Mouse (Mus musculus) midbrain, postnatal 0 days (tissue): Measurements from ENCODE around the gene B9d2. TPM values are rescaled to one million over a fixed set of nuclear protein-coding genes. Genes with fewer than 3 reads are reported as not detected.
A peak's percentile ranks its signal among the peaks of the same experiment; 100 is the strongest.

Experiments
- ATAC-seq: fragments of 200-750 bp; cut with Nextera tagmentation; 2 replicates; pipeline ENCODE4 v1.8.0; 2017; ENCODE audit warnings: moderate number of reproducible peaks, mild to moderate bottlenecking, moderate TSS enrichment, moderate library complexity; ENCODE audit not compliant: low FRiP score
- DNase-seq: peaks from one replicate; pipeline ENCODE4 v3.0.0-alpha.2; 2015; ENCODE audit warnings: low spot score
- H3K27ac ChIP-seq: fragments of 300-500 bp; sonication (generic); 2 replicates; pipeline ENCODE4 v1.5.1; 2014; ENCODE audit warnings: low read depth, mild to moderate bottlenecking, low read length, mixed read lengths
- H3K27me3 ChIP-seq: fragments of 300-500 bp; sonication (generic); 2 replicates; pipeline ENCODE4 v1.6.1; 2014; ENCODE audit warnings: low read length, control low read depth, mixed read lengths; ENCODE audit not compliant: insufficient read depth
- H3K36me3 ChIP-seq: fragments of 300-500 bp; sonication (generic); 2 replicates; pipeline ENCODE4 v1.6.1; 2014; ENCODE audit warnings: low read length, control low read depth, mixed read lengths; ENCODE audit not compliant: insufficient read depth
- H3K4me1 ChIP-seq: fragments of 300-500 bp; sonication (generic); 2 replicates; pipeline ENCODE4 v1.6.1; 2014; ENCODE audit warnings: mild to moderate bottlenecking, control low read depth, antibody characterized with exemption, low read length, mixed read lengths; ENCODE audit not compliant: insufficient read depth
- H3K4me2 ChIP-seq: fragments of 300-500 bp; sonication (generic); 2 replicates; pipeline ENCODE4 v1.6.1; 2014; ENCODE audit warnings: low read depth, mild to moderate bottlenecking, low read length, mixed read lengths; ENCODE audit not compliant: poor library complexity, severe bottlenecking
- H3K4me3 ChIP-seq: fragments of 300-500 bp; sonication (generic); 2 replicates; pipeline ENCODE4 v1.5.1; 2014; ENCODE audit warnings: low read depth, mild to moderate bottlenecking, low read length, moderate library complexity
- H3K9ac ChIP-seq: fragments of 300-500 bp; sonication (generic); replicated peaks from 2 replicates; pipeline ENCODE4 v1.6.1; 2014; ENCODE audit warnings: mild to moderate bottlenecking, low read length, moderate library complexity, mixed read lengths; ENCODE audit not compliant: poor library complexity, severe bottlenecking
- H3K9me3 ChIP-seq: fragments of 300-500 bp; sonication (generic); 2 replicates; pipeline ENCODE4 v1.6.1; 2016; ENCODE audit warnings: low read length, control low read depth
- CTCF ChIP-seq: IDR thresholded peaks from 2 replicates; pipeline ENCODE4 v1.5.1; 2016; ENCODE audit warnings: antibody characterized with exemption, mild to moderate bottlenecking
- WGBS: fragments of 180-500 bp; shearing (Covaris S2); extraction: QIAGEN DNeasy Blood & Tissue Kit; methylation state at CpG from one replicate; pipeline ENCODE4 v1.1.7; 2014; 5-methylcytosine and 5-hydroxymethylcytosine counted together
- polyA plus RNA-seq: library from polyadenylated mRNA; unstranded; fragments of >200 nt; fragmentation: Nextera tagmentation; extraction: Ambion mirVana; gene quantifications from 2 replicates; pipeline ENCODE4 v1.2.1, GENCODE M21; 2015
- total RNA-seq: library from RNA; depleted of rRNA; stranded (reverse); fragments of >200 nt; gene quantifications from 2 replicates; pipeline ENCODE4 v1.2.3, GENCODE M21; 2014

The B9d2 gene
- total and polyA plus RNA-seq, 2 experiments from 2014 or later: 32.1 to 58.2 TPM

GRCm38 (mm10) chr7:25675405-25675804 is 5.2 kb upstream of the B9d2 start:
- 51% methylated on average over 6 of the region's 6 CpGs for WGBS
- Histone ChIP-seq H3K27me3 (0 out of 2 replicates have a peak, but pooled peaks cover 5% of the 10 kb centered on the region), H3K36me3 (no peaks in the 10 kb centered on the region; the same call in 1 of the 2 replicates), H3K9me3 (no peaks in the 10 kb centered on the region), H3K4me2 (peak overlapping the region; percentile 77), H3K9ac (peak overlapping the region; percentile 75), H3K4me3 (peak overlapping the region; percentile 57), H3K4me1 (no peaks in the 10 kb centered on the region), H3K27ac (no peak overlapping the region)
- ATAC-seq (peak; percentile 8; the same call in 1 of the 2 replicates), DNase-seq (no peak)
- no peak for TF ChIP-seq CTCF

DNA sequence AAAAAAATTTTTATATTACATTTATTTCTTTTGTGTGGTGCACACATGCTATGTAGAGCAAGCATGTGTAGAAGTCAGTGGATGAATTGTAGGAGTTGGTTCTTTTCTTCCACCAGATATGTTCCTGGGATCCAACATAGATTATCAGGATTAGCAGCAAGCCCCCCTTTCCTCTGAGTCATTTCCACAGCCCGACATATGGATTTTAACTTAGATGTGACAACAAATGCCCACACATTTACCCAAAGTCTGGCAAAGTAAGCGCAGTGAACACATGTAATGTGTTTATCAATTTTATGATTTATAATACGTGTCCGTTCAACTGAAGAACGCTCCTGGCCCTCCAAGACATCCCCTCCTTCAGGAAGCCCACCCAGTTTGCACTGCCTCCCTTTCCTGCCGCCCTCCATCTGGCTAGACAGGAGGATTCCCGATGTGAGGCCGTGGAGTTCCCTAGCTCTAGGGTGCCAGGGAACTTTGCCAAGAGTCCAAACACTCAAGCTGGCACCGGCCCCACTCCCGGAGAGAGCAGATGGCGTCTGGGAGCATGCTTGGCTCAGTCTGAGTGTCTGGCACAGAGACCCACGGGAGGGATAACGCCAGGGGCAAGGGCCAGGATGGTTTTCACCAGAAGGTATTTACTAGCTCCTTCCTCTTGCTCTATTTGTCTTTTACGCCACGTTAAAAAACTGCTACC is 4.3 kb upstream of the B9d2 start:
- no peaks in the 10 kb centered on the region for H3K4me1 ChIP-seq
- H3K27ac ChIP-seq: no peak overlapping the region
- 43% methylated on average over 15 of the region's 15 CpGs for WGBS
- H3K4me2 ChIP-seq: no peak overlapping the region
- no peak overlapping the region for H3K4me3 ChIP-seq
- peak; percentile 92 for DNase-seq
- no peak for ATAC-seq
- no peak overlapping the region for H3K9ac ChIP-seq
- no peaks in the 10 kb centered on the region for H3K36me3 ChIP-seq
- 0 out of 2 replicates have a peak, but pooled peaks cover 5% of the 10 kb centered on the region for H3K27me3 ChIP-seq
- H3K9me3 ChIP-seq: no peaks in the 10 kb centered on the region
- no peak for TF ChIP-seq CTCF

DNA sequence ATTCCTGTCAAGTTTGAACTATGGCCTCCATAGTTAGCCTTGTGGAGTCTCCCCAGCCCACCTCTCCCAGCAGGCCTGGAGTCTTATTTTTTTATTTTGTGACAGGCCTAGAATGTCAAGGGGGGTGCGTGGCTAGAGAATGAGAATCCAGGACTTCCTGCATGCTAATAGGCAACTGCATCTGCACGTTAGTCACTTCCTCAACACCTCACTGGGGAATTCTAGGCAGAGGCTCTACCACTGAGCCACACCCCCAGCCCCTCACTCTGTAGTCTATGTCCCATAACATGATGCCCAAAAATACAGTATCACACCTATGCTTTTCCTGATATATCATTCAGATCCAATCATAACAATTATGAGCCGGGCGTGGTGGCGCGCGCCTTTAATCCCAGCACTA is 3.6 kb upstream of the B9d2 start:
- Histone ChIP-seq H3K27me3 (0 out of 2 replicates have a peak, but pooled peaks cover 5% of the 10 kb centered on the region), H3K4me3 (no peak overlapping the region), H3K9me3 (no peaks in the 10 kb centered on the region), H3K9ac (no peak overlapping the region), H3K4me2 (no peak overlapping the region), H3K4me1 (no peaks in the 10 kb centered on the region; the same call in 1 of the 2 replicates), H3K27ac (no peak overlapping the region), H3K36me3 (no peaks in the 10 kb centered on the region)
- ATAC-seq (no peak), DNase-seq (no peak)
- 88% methylated on average over 7 of the region's 7 CpGs for WGBS
- TF ChIP-seq CTCF: no peak

GRCm38 (mm10) chr7:25679971-25680370 is 609 bp upstream of the B9d2 start:
- no peak for ATAC-seq
- Histone ChIP-seq H3K4me1 (no peaks in the 10 kb centered on the region; the same call in 1 of the 2 replicates), H3K4me3 (peak overlapping the region; percentile 43), H3K9me3 (no peaks in the 10 kb centered on the region), H3K27me3 (no peaks in the 10 kb centered on the region), H3K36me3 (no peaks in the 10 kb centered on the region), H3K4me2 (peak overlapping the region; percentile 59), H3K9ac (no peak overlapping the region), H3K27ac (peak overlapping the region; percentile 57)
- DNase-seq: no peak
- TF ChIP-seq CTCF: peak; percentile 41
- WGBS: 10% methylated on average over 6 of the region's 6 CpGs

GRCm38 (mm10) chr7:25681341-25682231 is 1.0 kb downstream of the B9d2 start:
- Histone ChIP-seq H3K4me1 (no peaks in the 10 kb centered on the region; the same call in 1 of the 2 replicates), H3K27ac (peak overlapping the region; percentile 85), H3K9ac (peak overlapping the region; percentile 42), H3K27me3 (peaks cover 7% of the 10 kb centered on the region; the same call in 1 of the 2 replicates), H3K4me3 (peak overlapping the region; percentile 43), H3K4me2 (peak overlapping the region; percentile 59), H3K36me3 (no peaks in the 10 kb centered on the region), H3K9me3 (no peaks in the 10 kb centered on the region)
- DNase-seq: no peak
- ATAC-seq: no peak; the same call in 1 of the 2 replicates
- no peak for TF ChIP-seq CTCF
- 59% methylated on average over 15 of the region's 15 CpGs for WGBS
